Mouse (Mus musculus): Measurements from ENCODE around the gene Hspa2. TPM values are rescaled to one million over a fixed set of nuclear protein-coding genes. Genes with fewer than 3 reads are reported as not detected.

The Hspa2 gene
- polyA plus RNA-seq, 1 experiment, result 0.20 TPM

DNA sequence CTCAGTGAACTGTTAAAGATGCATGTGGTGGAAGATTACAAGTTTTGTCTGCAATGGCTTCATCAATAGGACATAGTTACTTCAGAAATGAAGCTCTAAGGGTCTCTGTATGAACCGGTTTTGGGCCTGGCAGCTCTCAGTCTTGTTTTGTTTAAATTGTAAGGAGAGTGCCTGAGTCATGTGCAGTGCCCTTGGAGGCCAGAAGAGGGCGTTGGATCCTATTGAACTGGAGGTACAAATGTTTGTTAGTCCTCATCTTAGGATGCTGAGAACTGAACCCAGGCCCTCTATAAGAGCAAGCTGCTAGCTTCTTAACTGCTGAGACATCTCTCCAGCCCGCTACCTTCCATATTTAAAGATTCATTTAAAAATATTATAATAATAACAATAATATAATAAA lies 2.3 kb upstream of the Hspa2 start:
- H3K9me3 ChIP-seq (ENCODE audit: control insufficient read depth, low read length), result peaks cover 18% of the 10 kb centered on the region
- H3K36me3 ChIP-seq (ENCODE audit: control insufficient read depth), result no peaks in the 10 kb centered on the region
- peaks cover 40% of the 10 kb centered on the region for H3K4me1 ChIP-seq (ENCODE audit: control insufficient read depth)
- H3K4me3 ChIP-seq (replicated peaks), result no peak overlapping the region
- TF ChIP-seq TAL1 (IDR thresholded peaks at IDR 0.05; ENCODE audit: low read length) (no peak), GATA1 (IDR thresholded peaks at IDR 0.05; ENCODE audit: low read length) (no peak)
- peaks cover 42% of the 10 kb centered on the region for H3K27me3 ChIP-seq (ENCODE audit: control insufficient read depth)

DNA sequence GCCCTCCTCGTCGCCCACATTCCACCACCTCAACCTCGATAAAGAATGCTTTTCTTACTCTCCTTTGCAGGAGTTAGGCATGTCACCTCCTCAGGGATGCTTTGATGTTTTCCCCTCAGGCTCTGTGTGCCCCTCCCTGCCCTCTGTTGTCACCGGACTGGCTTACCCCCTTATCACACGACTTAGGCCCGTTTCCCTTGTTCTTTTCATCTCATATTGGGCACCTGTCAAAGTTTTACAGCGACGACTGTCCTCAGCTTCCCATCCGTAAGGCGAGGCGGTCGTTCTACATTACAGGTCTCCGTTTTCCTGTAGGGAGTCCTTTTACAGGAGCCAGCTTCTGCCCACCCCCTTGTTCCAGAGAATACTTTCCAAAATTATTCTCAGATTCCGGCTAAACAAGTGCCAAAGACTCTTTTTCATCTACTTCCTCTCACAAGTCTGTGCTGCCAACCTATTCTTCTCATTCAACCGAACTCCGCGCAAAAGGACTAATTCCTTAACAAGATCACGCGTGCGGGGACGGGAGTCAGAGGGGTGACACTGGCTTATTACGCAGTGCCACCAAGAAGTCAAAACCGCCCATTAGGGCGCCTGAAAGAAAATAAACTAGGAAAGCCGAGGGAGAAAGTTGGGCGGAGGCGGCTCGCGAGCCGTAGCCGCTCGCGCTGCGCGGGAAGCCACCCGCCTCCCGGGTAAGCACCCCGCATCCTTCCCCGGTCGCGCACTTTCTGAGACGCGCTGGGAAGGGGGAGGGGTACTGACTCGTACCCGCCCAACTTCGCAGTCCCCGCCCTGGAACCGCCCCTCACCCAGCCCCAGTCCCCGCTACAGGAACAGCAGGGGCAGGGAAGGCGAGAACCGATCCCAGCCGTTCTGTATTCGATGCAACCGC lies 738 bp upstream of the Hspa2 start:
- peaks cover 18% of the 10 kb centered on the region for H3K9me3 ChIP-seq (ENCODE audit: control insufficient read depth, low read length)
- TF ChIP-seq GATA1 (IDR thresholded peaks at IDR 0.05; ENCODE audit: low read length) (no peak), TAL1 (IDR thresholded peaks at IDR 0.05; ENCODE audit: low read length) (no peak)
- peaks cover 40% of the 10 kb centered on the region for H3K4me1 ChIP-seq (ENCODE audit: control insufficient read depth)
- peak overlapping the region; percentile 88 for H3K4me3 ChIP-seq (replicated peaks)
- peaks cover 58% of the 10 kb centered on the region for H3K27me3 ChIP-seq (ENCODE audit: control insufficient read depth)
- H3K36me3 ChIP-seq (ENCODE audit: control insufficient read depth), result no peaks in the 10 kb centered on the region

DNA sequence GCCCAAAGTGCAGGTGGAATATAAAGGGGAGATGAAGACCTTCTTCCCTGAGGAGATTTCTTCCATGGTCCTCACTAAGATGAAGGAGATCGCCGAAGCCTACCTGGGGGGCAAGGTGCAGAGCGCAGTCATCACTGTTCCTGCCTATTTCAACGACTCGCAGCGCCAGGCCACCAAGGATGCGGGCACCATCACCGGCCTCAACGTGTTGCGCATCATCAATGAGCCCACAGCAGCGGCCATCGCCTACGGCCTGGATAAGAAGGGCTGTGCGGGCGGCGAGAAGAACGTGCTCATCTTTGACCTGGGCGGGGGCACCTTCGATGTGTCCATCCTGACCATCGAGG lies 833 bp downstream of the Hspa2 start:
- H3K4me3 ChIP-seq (replicated peaks), result peak overlapping the region; percentile 88
- no peak for TF ChIP-seq GATA1 (IDR thresholded peaks at IDR 0.05; ENCODE audit: low read length)
- TF ChIP-seq TAL1 (IDR thresholded peaks at IDR 0.05; ENCODE audit: low read length), result no peak

GRCm38 (mm10) chr12:76405183-76405970 lies 1.4 kb downstream of the Hspa2 start:
- peaks cover 68% of the 10 kb centered on the region for H3K27me3 ChIP-seq (ENCODE audit: control insufficient read depth)
- no peaks in the 10 kb centered on the region for H3K36me3 ChIP-seq (ENCODE audit: control insufficient read depth)
- peak overlapping the region; percentile 88 for H3K4me3 ChIP-seq (replicated peaks)
- no peak for TF ChIP-seq TAL1 (IDR thresholded peaks at IDR 0.05; ENCODE audit: low read length)
- no peak for TF ChIP-seq GATA1 (IDR thresholded peaks at IDR 0.05; ENCODE audit: low read length)
- H3K9me3 ChIP-seq (ENCODE audit: control insufficient read depth, low read length), result peaks cover 18% of the 10 kb centered on the region
- peaks cover 40% of the 10 kb centered on the region for H3K4me1 ChIP-seq (ENCODE audit: control insufficient read depth)

More for the DNA sequence above, 833 bp downstream of the Hspa2 start:
- peaks cover 40% of the 10 kb centered on the region for H3K4me1 ChIP-seq (ENCODE audit: control insufficient read depth)
- peaks cover 18% of the 10 kb centered on the region for H3K9me3 ChIP-seq (ENCODE audit: control insufficient read depth, low read length)
- no peaks in the 10 kb centered on the region for H3K36me3 ChIP-seq (ENCODE audit: control insufficient read depth)
- peaks cover 67% of the 10 kb centered on the region for H3K27me3 ChIP-seq (ENCODE audit: control insufficient read depth)

DNA sequence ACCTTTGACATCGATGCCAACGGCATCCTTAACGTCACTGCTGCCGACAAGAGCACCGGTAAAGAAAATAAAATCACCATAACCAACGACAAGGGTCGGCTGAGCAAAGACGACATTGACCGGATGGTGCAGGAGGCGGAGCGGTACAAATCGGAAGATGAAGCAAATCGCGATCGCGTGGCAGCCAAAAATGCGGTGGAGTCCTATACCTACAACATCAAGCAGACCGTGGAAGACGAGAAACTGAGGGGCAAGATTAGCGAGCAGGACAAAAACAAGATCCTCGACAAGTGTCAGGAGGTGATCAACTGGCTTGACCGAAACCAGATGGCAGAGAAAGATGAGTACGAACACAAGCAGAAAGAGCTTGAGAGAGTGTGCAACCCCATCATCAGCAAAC lies 2.0 kb downstream of the Hspa2 start:
- H3K4me1 ChIP-seq (ENCODE audit: control insufficient read depth), result peaks cover 39% of the 10 kb centered on the region
- peaks cover 69% of the 10 kb centered on the region for H3K27me3 ChIP-seq (ENCODE audit: control insufficient read depth)
- H3K4me3 ChIP-seq (replicated peaks), result peak overlapping the region; percentile 9
- TF ChIP-seq TAL1 (IDR thresholded peaks at IDR 0.05; ENCODE audit: low read length) (no peak), GATA1 (IDR thresholded peaks at IDR 0.05; ENCODE audit: low read length) (no peak)
- no peaks in the 10 kb centered on the region for H3K36me3 ChIP-seq (ENCODE audit: control insufficient read depth)
- H3K9me3 ChIP-seq (ENCODE audit: control insufficient read depth, low read length), result peaks cover 18% of the 10 kb centered on the region

DNA sequence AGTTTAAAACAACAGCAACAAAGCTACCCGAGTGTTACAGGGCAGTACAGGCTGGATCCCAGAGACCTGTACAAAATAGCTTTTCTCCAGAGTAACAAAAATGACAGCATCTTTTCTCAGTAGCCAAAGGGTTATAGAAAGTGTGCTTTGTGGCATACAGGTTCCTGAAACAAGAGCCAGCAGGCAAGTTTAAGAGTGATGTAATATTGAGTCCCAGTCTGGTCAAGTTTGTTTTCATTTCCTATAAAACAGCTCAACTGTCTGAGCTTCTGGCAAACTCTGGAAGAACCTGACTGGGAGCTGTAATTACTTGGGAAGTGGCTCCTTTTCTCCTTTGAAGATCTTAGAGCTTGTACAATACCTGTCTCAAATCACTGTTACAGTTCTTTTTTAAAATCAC lies 3.2 kb downstream of the Hspa2 start:
- H3K27me3 ChIP-seq (ENCODE audit: control insufficient read depth), result peaks cover 67% of the 10 kb centered on the region
- no peak overlapping the region for H3K4me3 ChIP-seq (replicated peaks)
- peaks cover 35% of the 10 kb centered on the region for H3K4me1 ChIP-seq (ENCODE audit: control insufficient read depth)
- H3K9me3 ChIP-seq (ENCODE audit: control insufficient read depth, low read length), result peaks cover 18% of the 10 kb centered on the region
- H3K36me3 ChIP-seq (ENCODE audit: control insufficient read depth), result no peaks in the 10 kb centered on the region
- TF ChIP-seq GATA1 (IDR thresholded peaks at IDR 0.05; ENCODE audit: low read length) (no peak), TAL1 (IDR thresholded peaks at IDR 0.05; ENCODE audit: low read length) (no peak)

- Histone ChIP-seq H3K36me3 (ENCODE audit: control insufficient read depth) (no peaks in the 10 kb centered on the region), H3K4me1 (ENCODE audit: control insufficient read depth) (peaks cover 21% of the 10 kb centered on the region), H3K27me3 (ENCODE audit: control insufficient read depth) (peaks cover 52% of the 10 kb centered on the region), H3K4me3 (replicated peaks) (no peak overlapping the region), H3K9me3 (ENCODE audit: control insufficient read depth, low read length) (peaks cover 18% of the 10 kb centered on the region)
- TF ChIP-seq GATA1 (IDR thresholded peaks at IDR 0.05; ENCODE audit: low read length), result no peak
- TF ChIP-seq TAL1 (IDR thresholded peaks at IDR 0.05; ENCODE audit: low read length), result no peak
Measured at GRCm38 (mm10) chr12:76409166-76409565, 5.2 kb downstream of the Hspa2 start.

GRCm38 (mm10) chr12:76415383-76416010 lies 11.5 kb downstream of the Hspa2 start:
- TF ChIP-seq GATA1 (IDR thresholded peaks at IDR 0.05; ENCODE audit: low read length) (no peak), TAL1 (IDR thresholded peaks at IDR 0.05; ENCODE audit: low read length) (no peak)
- peaks cover 36% of the 10 kb centered on the region for H3K27me3 ChIP-seq (ENCODE audit: control insufficient read depth)
- peaks cover 12% of the 10 kb centered on the region for H3K4me1 ChIP-seq (ENCODE audit: control insufficient read depth)
- H3K36me3 ChIP-seq (ENCODE audit: control insufficient read depth), result no peaks in the 10 kb centered on the region
- H3K4me3 ChIP-seq (replicated peaks), result no peak overlapping the region
- peaks cover 13% of the 10 kb centered on the region for H3K9me3 ChIP-seq (ENCODE audit: control insufficient read depth, low read length)

DNA sequence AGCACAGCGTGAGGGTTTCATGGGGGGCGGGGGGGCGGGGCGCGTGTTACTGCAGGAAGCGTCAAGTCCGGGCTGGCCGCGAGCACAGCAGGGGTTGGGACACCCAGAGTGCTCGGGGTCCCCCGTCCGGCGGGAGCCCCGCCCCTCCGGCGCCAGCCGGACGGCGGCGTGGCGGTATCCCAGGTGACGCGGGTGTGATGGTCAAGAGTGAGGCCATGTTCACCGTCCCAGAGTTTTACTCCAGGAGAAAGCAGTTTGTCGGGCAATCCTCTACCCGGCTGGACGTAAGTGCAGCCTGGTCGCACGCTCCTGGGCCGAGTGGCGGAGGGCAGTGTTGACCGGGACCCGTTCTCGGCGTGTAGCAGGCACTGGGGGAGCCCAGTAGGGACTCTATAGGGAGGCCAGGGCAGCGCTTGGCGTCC lies 13.5 kb downstream of the Hspa2 start, which contains the start of gene Ppp1r36:
Gene Ppp1r36 (plus strand): TSS at position 106 of the 422 bp plus-strand sequence.
- TF ChIP-seq GATA1 (IDR thresholded peaks at IDR 0.05; ENCODE audit: low read length), result no peak
- no peak for TF ChIP-seq TAL1 (IDR thresholded peaks at IDR 0.05; ENCODE audit: low read length)
- H3K9me3 ChIP-seq (ENCODE audit: control insufficient read depth, low read length), result peaks cover 13% of the 10 kb centered on the region
- no peaks in the 10 kb centered on the region for H3K36me3 ChIP-seq (ENCODE audit: control insufficient read depth)
- H3K4me1 ChIP-seq (ENCODE audit: control insufficient read depth), result peaks cover 12% of the 10 kb centered on the region
- no peak within 1 kb of the TSS for H3K4me3 ChIP-seq (replicated peaks)
- H3K27me3 ChIP-seq (ENCODE audit: control insufficient read depth), result peaks cover 36% of the 10 kb centered on the region

Data from erythroblast, embryonic 14.5 days (primary cell).